Mouse (Mus musculus) telencephalon, adult 2 months (tissue): ENCODE data around the gene Vmp1.

Experiments used
- DNase-seq: peaks from one replicate; pipeline ENCODE4 v3.0.0-alpha.2; 2011; ENCODE audit warnings: low read depth, low spot score

Gene Vmp1

GRCm38 (mm10) chr11:86585598-86585984 lies 98.0 kb downstream of the Vmp1 start:
- no peak for DNase-seq

- no peak for DNase-seq
Observed at GRCm38 (mm10) chr11:86584898-86585597, 98.6 kb downstream of the Vmp1 start.

- DNase-seq, result no peak
Observed at GRCm38 (mm10) chr11:86583990-86584897, 99.4 kb downstream of the Vmp1 start.

GRCm38 (mm10) chr11:86583313-86583825 lies 100.3 kb downstream of the Vmp1 start:
- no peak for DNase-seq

GRCm38 (mm10) chr11:86582543-86583260 lies 100.9 kb downstream of the Vmp1 start:
- no peak for DNase-seq

GRCm38 (mm10) chr11:86581943-86582542 lies 101.6 kb downstream of the Vmp1 start:
- no peak for DNase-seq

- no peak for DNase-seq
Observed at GRCm38 (mm10) chr11:86581250-86581753, 102.3 kb downstream of the Vmp1 start.

GRCm38 (mm10) chr11:86580319-86581113 lies 103.1 kb downstream of the Vmp1 start:
- DNase-seq, result no peak

- no peak for DNase-seq
Observed at GRCm38 (mm10) chr11:86579731-86580318, 103.8 kb downstream of the Vmp1 start.

- DNase-seq, result no peak
Observed at GRCm38 (mm10) chr11:86578809-86579730, 104.6 kb downstream of the Vmp1 start.

- no peak for DNase-seq
Observed at GRCm38 (mm10) chr11:86578106-86578808, 105.4 kb downstream of the Vmp1 start.

GRCm38 (mm10) chr11:86577231-86577630 lies 106.4 kb downstream of the Vmp1 start:
- DNase-seq, result no peak

- DNase-seq, result no peak
Observed at GRCm38 (mm10) chr11:86575632-86576378, 107.8 kb downstream of the Vmp1 start.

GRCm38 (mm10) chr11:86574408-86574807 lies 109.2 kb downstream of the Vmp1 start:
- no peak for DNase-seq

- no peak for DNase-seq
Observed at GRCm38 (mm10) chr11:86573646-86574231, 109.9 kb downstream of the Vmp1 start.

GRCm38 (mm10) chr11:86572623-86573022 lies 111.0 kb downstream of the Vmp1 start:
- DNase-seq, result no peak

GRCm38 (mm10) chr11:86571871-86572270 lies 111.8 kb downstream of the Vmp1 start:
- DNase-seq, result no peak
